Comparison of ENCODE assay signal across 8 mouse cellular contexts in genomic region chr2:51148454-51148853, GRCm38 (mm10). TPM values are rescaled to one million over a fixed set of nuclear protein-coding genes. Genes with fewer than 3 reads are reported as not detected.
A peak's percentile ranks its signal among the peaks of the same experiment; 100 is the strongest.
DNase-seq lines count a peak whose midpoint lies in the region; ATAC-seq and TF ChIP-seq lines count a peak whose summit lies in the region.

No protein-coding gene starts in this region.

- H3K4me2 ChIP-seq in intestine, postnatal 0 days (replicated peaks; ENCODE audit: low read depth), result peak overlapping the region; percentile 86

- TF ChIP-seq POLR2A in liver, adult 2 months (IDR thresholded peaks at IDR 0.05; ENCODE audit: extremely low read depth, insufficient read depth, low read length), result no peak

- peak overlapping the region; percentile 92 for H3K4me3 ChIP-seq in megakaryocyte, embryonic 14.5 days (replicated peaks)
- H3K4me3 ChIP-seq in intestine, postnatal 0 days (ENCODE audit: low read depth, low read length), result peak overlapping the region; percentile 93
- peak overlapping the region; percentile 82 for H3K4me3 ChIP-seq in liver, adult 2 months (ENCODE audit: insufficient read depth, low read depth, low read length)

- H3K9me3 ChIP-seq in megakaryocyte, embryonic 14.5 days, result no peaks in the 10 kb centered on the region
- H3K9me3 ChIP-seq in intestine, postnatal 0 days (ENCODE audit: control insufficient read depth), result no peaks in the 10 kb centered on the region

- H3K9ac ChIP-seq in intestine, postnatal 0 days (ENCODE audit: low read depth, low read length), result peak overlapping the region; percentile 71
- H3K9ac ChIP-seq in liver, adult 2 months (ENCODE audit: low read depth, low read length), result peak overlapping the region; percentile 96

- peak overlapping the region; percentile 91 for H3K27ac ChIP-seq in intestine, postnatal 0 days (ENCODE audit: low read depth, low read length)
- H3K27ac ChIP-seq in liver, adult 2 months (replicated peaks; ENCODE audit: insufficient read depth, low read depth, low read length), result peak overlapping the region; percentile 97

- WGBS in intestine, postnatal 0 days, result under 1% methylated on average over 20 of the region's 20 CpGs
- under 1% methylated on average over 20 of the region's 20 CpGs for WGBS in liver, adult 2 months

- H3K4me1 ChIP-seq in megakaryocyte, embryonic 14.5 days, result peaks cover 25% of the 10 kb centered on the region
- H3K4me1 ChIP-seq in intestine, postnatal 0 days (replicated peaks; ENCODE audit: control insufficient read depth, insufficient read depth, low read length), result peaks cover 10% of the 10 kb centered on the region
- peaks cover 10% of the 10 kb centered on the region for H3K4me1 ChIP-seq in liver, adult 2 months (ENCODE audit: control insufficient read depth, insufficient read depth, low read length)

- H3K27me3 ChIP-seq in megakaryocyte, embryonic 14.5 days (replicated peaks), result peaks cover 38% of the 10 kb centered on the region
- no peaks in the 10 kb centered on the region for H3K27me3 ChIP-seq in intestine, postnatal 0 days (replicated peaks; ENCODE audit: control insufficient read depth, insufficient read depth, low read length)
- no peaks in the 10 kb centered on the region for H3K27me3 ChIP-seq in liver, adult 2 months (ENCODE audit: control insufficient read depth, insufficient read depth, low read length)

- no peaks in the 10 kb centered on the region for H3K36me3 ChIP-seq in megakaryocyte, embryonic 14.5 days (replicated peaks; ENCODE audit: low read length)
- no peaks in the 10 kb centered on the region for H3K36me3 ChIP-seq in intestine, postnatal 0 days (ENCODE audit: control insufficient read depth, insufficient read depth)
- H3K36me3 ChIP-seq in liver, adult 2 months (ENCODE audit: control insufficient read depth, insufficient read depth, low read length), result no peaks in the 10 kb centered on the region

- peak; percentile 25 to 35 for DNase-seq in cerebellum, postnatal 36 days
- DNase-seq in heart, adult 11 months, result peak; percentile 95
- DNase-seq in liver, adult 2 months (ENCODE audit: extremely low read depth, low read depth, low spot score), result no peak
- peak; percentile 68 for DNase-seq in neural tube, embryonic 10.5 days (ENCODE audit: extremely low spot score, low spot score)
- peak; percentile 36 to 37 for DNase-seq in urinary bladder, postnatal 36 days (ENCODE audit: low spot score in 2 of 2)

- no peak for TF ChIP-seq CTCF in intestine, postnatal 0 days (IDR thresholded peaks at IDR 0.05; ENCODE audit: low read depth)
- no peak for TF ChIP-seq CTCF in liver, adult 2 months (IDR thresholded peaks at IDR 0.05; ENCODE audit: low read depth, low read length)

- peaks cover 20% of the 10 kb centered on the region; the same call in 1 of the 2 replicates for H3K79me2 ChIP-seq in liver, adult 2 months (ENCODE audit: control insufficient read depth, insufficient read depth, low read length)

- ATAC-seq in megakaryocyte, adult 5-6 weeks (ENCODE audit: poor library complexity, severe bottlenecking), result no peak
- ATAC-seq in intestine, postnatal 0 days, result peak; percentile 11; the same call in 1 of the 2 replicates

RNA-seq across cellular contexts. Expression of gene Rnd3, which starts 0.5 kb away (rescaled TPM):
- not detected in 2 replicates for polyA plus RNA-seq in megakaryocyte, embryonic 14.5 days (2012; ENCODE audit: insufficient read depth, low replicate concordance)
- total RNA-seq in megakaryocyte, adult 5-6 weeks (2015), result 60.3 and 62.9 TPM in 2 replicates
- 124 and 129 TPM in 2 replicates for total RNA-seq in megakaryocyte, adult 5-6 weeks (2017)
- 16.5 and 18.1 TPM in 2 replicates for polyA plus RNA-seq in intestine, postnatal 0 days (2015; fragmentation: Nextera tagmentation; extraction: Ambion mirVana)
- 16.2 and 16.7 TPM in 2 replicates for total RNA-seq in liver, adult 2 months (2014; rRNA removed)
- 1.9 and 2.4 TPM in 2 replicates for polyA plus RNA-seq in liver, adult 2 months (2012; rRNA removed)
